Mouse (Mus musculus) layer of hippocampus, adult 9-10 months (tissue): ENCODE measurements at regions not wholly inside any gene's neighbourhood (a gene's known extent, or its start where the extent isn't known, plus 50 kb on each side); places are given as distances from the start of the nearest gene placed in this dataset.

Experiments
- DNase-seq: peaks from one replicate; pipeline ENCODE4 v3.0.0; 2022; ENCODE audit warnings: low spot score

- DNase-seq = no peak
Observed at GRCm38 (mm10) chr3:52929827-52930605, 87.0 kb downstream of the Cog6 start.

GRCm38 (mm10) chr3:52927361-52927841 is 89.6 kb downstream of the Cog6 start:
- DNase-seq = no peak

GRCm38 (mm10) chr3:52926549-52926948 is 90.5 kb downstream of the Cog6 start:
- DNase-seq = no peak

GRCm38 (mm10) chr3:52925223-52925622 is 91.8 kb downstream of the Cog6 start:
- DNase-seq = no peak

- DNase-seq = no peak
Observed at GRCm38 (mm10) chr3:52924631-52925030, 92.4 kb downstream of the Cog6 start.

- DNase-seq = no peak
Observed at GRCm38 (mm10) chr3:52923824-52924559, 93.0 kb downstream of the Cog6 start.

GRCm38 (mm10) chr3:52922411-52922810 is 94.6 kb downstream of the Cog6 start:
- DNase-seq = no peak

GRCm38 (mm10) chr3:52906823-52907564 is 110.0 kb downstream of the Cog6 start:
- DNase-seq = no peak

GRCm38 (mm10) chr3:52904028-52904427 is 113.0 kb downstream of the Cog6 start:
- DNase-seq = no peak

- DNase-seq = no peak
Observed at GRCm38 (mm10) chr3:52897665-52898064, 119.4 kb downstream of the Cog6 start.

- no peak for DNase-seq
Observed at GRCm38 (mm10) chr3:52896462-52896861, 120.6 kb downstream of the Cog6 start.

- DNase-seq = no peak
Observed at GRCm38 (mm10) chr3:52895751-52896150, 121.3 kb downstream of the Cog6 start.

- DNase-seq = no peak
Observed at GRCm38 (mm10) chr3:52894812-52895211, 122.2 kb downstream of the Cog6 start.

GRCm38 (mm10) chr3:52889156-52889715 is 127.8 kb downstream of the Cog6 start:
- no peak for DNase-seq

GRCm38 (mm10) chr3:52881981-52882380 is 135.1 kb downstream of the Cog6 start:
- no peak for DNase-seq

GRCm38 (mm10) chr3:52881139-52881538 is 135.9 kb downstream of the Cog6 start:
- DNase-seq = no peak

GRCm38 (mm10) chr3:52879700-52880099 is 137.3 kb downstream of the Cog6 start:
- no peak for DNase-seq

- DNase-seq = no peak
Observed at GRCm38 (mm10) chr3:52878334-52878733, 138.7 kb downstream of the Cog6 start.

- DNase-seq = no peak
Observed at GRCm38 (mm10) chr3:52872260-52872659, 144.8 kb downstream of the Cog6 start.

- DNase-seq = no peak
Observed at GRCm38 (mm10) chr3:52863146-52863849, 153.7 kb downstream of the Cog6 start.

- DNase-seq = no peak
Observed at GRCm38 (mm10) chr3:52862026-52862425, 155.0 kb downstream of the Cog6 start.

GRCm38 (mm10) chr3:52861538-52861937 is 155.5 kb downstream of the Cog6 start:
- no peak for DNase-seq
